Mouse (Mus musculus) T-helper 1 cell (primary cell): ENCODE measurements around the gene Pitpnm3.

Experiments used
- in situ Hi-C: fragments of 300-600 bp; cut with MboI, MseI; formaldehyde crosslinking; loops from one replicate; pipeline ENCODE4 v1.15.1; 2025; ENCODE audit warnings: high pct_unique_total_duplicates

Gene Pitpnm3

GRCm38 (mm10) chr11:72023581-72023980 lies 112.0 kb downstream of the Pitpnm3 start:
- in situ Hi-C loops: loop anchor here (10.0 kb wide), 1 partner anchor 689 kb away; no protein-coding TSS in a partner anchor

- in situ Hi-C loops: loop anchor here (10.0 kb wide), 1 partner anchor 688 kb away; no protein-coding TSS in a partner anchor
These were observed 112.8 kb downstream of the Pitpnm3 start for GRCm38 (mm10) chr11:72022827-72023226.

- in situ Hi-C loops: loop anchor here (10.0 kb wide), 1 partner anchor 686 kb away; no protein-coding TSS in a partner anchor
These were observed 114.6 kb downstream of the Pitpnm3 start for GRCm38 (mm10) chr11:72021015-72021414.

- in situ Hi-C loops: no loop called here
These were observed 118.4 kb downstream of the Pitpnm3 start for GRCm38 (mm10) chr11:72017253-72017601.

- in situ Hi-C loops: no loop called here
These were observed 118.9 kb downstream of the Pitpnm3 start for GRCm38 (mm10) chr11:72016518-72017252.

GRCm38 (mm10) chr11:72014674-72015073 lies 120.9 kb downstream of the Pitpnm3 start:
- in situ Hi-C loops: no loop called here

GRCm38 (mm10) chr11:72011955-72012354 lies 123.6 kb downstream of the Pitpnm3 start:
- in situ Hi-C loops: no loop called here

GRCm38 (mm10) chr11:72010940-72011722 lies 124.4 kb downstream of the Pitpnm3 start:
- in situ Hi-C loops: no loop called here

GRCm38 (mm10) chr11:72010367-72010766 lies 125.2 kb downstream of the Pitpnm3 start:
- in situ Hi-C loops: no loop called here

GRCm38 (mm10) chr11:72005547-72005946 lies 130.0 kb downstream of the Pitpnm3 start:
- in situ Hi-C loops: no loop called here

GRCm38 (mm10) chr11:72003171-72003570 lies 132.4 kb downstream of the Pitpnm3 start:
- in situ Hi-C loops: no loop called here

- in situ Hi-C loops: no loop called here
These were observed 133.3 kb downstream of the Pitpnm3 start for GRCm38 (mm10) chr11:72002138-72002853.

- in situ Hi-C loops: no loop called here
These were observed 135.4 kb downstream of the Pitpnm3 start for GRCm38 (mm10) chr11:72000194-72000593.
